Mouse (Mus musculus): ENCODE measurements around the gene Flvcr1. TPM values are rescaled to one million over a fixed set of nuclear protein-coding genes. Genes with fewer than 3 reads are reported as not detected.

Gene Flvcr1
- total and polyA plus RNA-seq, 2 experiments = 2.7 to 4.1 TPM

DNA sequence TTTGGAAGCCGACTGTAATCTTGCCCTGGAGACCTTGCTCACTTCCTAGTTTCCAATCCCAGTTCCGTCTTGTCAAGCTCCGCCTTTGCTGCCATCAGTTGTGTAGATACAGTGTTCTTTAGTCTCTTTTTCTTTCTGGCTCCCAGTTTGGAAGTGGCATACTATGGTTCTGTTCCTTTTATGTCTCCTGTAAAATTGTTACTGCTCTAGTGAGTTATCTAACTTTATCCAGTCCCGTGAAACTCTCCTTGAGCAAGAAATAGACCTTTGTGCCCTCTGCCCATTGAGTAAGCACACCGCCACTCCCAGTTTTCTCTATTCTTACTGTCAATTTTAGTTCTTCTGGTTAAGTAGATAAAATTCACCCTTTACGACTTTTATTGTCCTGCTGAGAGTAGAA, 45.7 kb upstream of the Flvcr1 start:
- H3K4me3 ChIP-seq (ENCODE audit: insufficient read depth, low read depth, low read length) = no peak overlapping the region
- no peaks in the 10 kb centered on the region for H3K36me3 ChIP-seq (ENCODE audit: control insufficient read depth, insufficient read depth, low read length)
- no peaks in the 10 kb centered on the region for H3K27me3 ChIP-seq (ENCODE audit: control insufficient read depth, insufficient read depth, low read length)
- H3K9ac ChIP-seq (ENCODE audit: low read depth, low read length) = no peak overlapping the region
- no peaks in the 10 kb centered on the region for H3K79me2 ChIP-seq (ENCODE audit: control insufficient read depth, insufficient read depth, low read length)
- TF ChIP-seq POLR2A (IDR thresholded peaks at IDR 0.05; ENCODE audit: extremely low read depth, insufficient read depth, low read length) (no peak), CTCF (IDR thresholded peaks at IDR 0.05; ENCODE audit: low read depth, low read length) (no peak)
- 39% methylated on average over 6 of the region's 6 CpGs for WGBS
- peaks cover 19% of the 10 kb centered on the region for H3K4me1 ChIP-seq (ENCODE audit: control insufficient read depth, insufficient read depth, low read length)
- H3K27ac ChIP-seq (replicated peaks; ENCODE audit: insufficient read depth, low read depth, low read length) = peak overlapping the region; percentile 54; the same call in 1 of the 2 replicates
- peak; percentile 74 for DNase-seq (ENCODE audit: extremely low read depth, low read depth, low spot score)

DNA sequence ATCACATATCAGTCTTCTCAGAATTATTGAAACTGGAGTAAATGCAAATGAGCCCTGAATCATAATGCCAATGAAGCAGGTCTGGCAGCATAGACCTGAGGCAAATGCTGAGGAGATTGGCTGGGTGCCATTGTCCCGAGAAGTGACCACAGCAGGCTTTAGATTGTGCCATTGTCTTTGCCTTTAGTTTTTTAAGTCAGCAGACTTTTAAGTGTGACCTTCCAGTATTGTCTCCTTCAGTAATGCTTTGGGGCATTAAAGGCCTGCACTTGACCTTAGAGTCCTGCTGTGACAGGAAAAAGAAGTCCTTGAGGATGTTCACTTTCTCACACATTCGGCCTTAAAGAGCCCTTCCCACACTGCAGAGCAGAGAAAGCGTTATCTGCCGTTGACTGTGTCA, 44.3 kb upstream of the Flvcr1 start:
- no peaks in the 10 kb centered on the region for H3K36me3 ChIP-seq (ENCODE audit: control insufficient read depth, insufficient read depth, low read length)
- H3K79me2 ChIP-seq (ENCODE audit: control insufficient read depth, insufficient read depth, low read length) = no peaks in the 10 kb centered on the region
- WGBS = 82% methylated on average over 4 of the region's 4 CpGs
- H3K4me1 ChIP-seq (ENCODE audit: control insufficient read depth, insufficient read depth, low read length) = peaks cover 19% of the 10 kb centered on the region
- no peak for DNase-seq (ENCODE audit: extremely low read depth, low read depth, low spot score)
- H3K27ac ChIP-seq (replicated peaks; ENCODE audit: insufficient read depth, low read depth, low read length) = peak overlapping the region; percentile 54
- TF ChIP-seq POLR2A (IDR thresholded peaks at IDR 0.05; ENCODE audit: extremely low read depth, insufficient read depth, low read length) = no peak
- no peak for TF ChIP-seq CTCF (IDR thresholded peaks at IDR 0.05; ENCODE audit: low read depth, low read length)
- no peaks in the 10 kb centered on the region for H3K27me3 ChIP-seq (ENCODE audit: control insufficient read depth, insufficient read depth, low read length)
- no peak overlapping the region for H3K4me3 ChIP-seq (ENCODE audit: insufficient read depth, low read depth, low read length)
- no peak overlapping the region for H3K9ac ChIP-seq (ENCODE audit: low read depth, low read length)

DNA sequence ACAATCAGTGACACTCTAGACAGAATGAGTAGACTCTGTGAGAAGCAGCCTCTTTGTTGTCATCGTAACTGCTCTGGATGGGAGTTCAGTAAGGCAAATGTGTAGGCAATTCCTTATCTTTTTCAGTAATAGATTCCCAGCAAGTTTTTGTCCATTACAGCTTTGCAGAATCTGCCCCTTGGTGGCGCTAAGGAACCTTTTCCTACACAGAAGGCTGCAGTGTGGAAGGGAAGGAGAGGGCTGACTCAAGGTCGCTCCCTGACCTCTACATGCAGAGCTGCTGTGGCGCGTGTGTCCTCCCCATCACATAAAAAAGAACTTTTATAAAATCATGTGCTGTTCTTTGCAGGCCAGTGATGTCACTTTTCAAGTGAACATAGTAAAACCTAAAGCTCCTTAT, 42.4 kb upstream of the Flvcr1 start:
- Histone ChIP-seq H3K27me3 (ENCODE audit: control insufficient read depth, insufficient read depth, low read length) (no peaks in the 10 kb centered on the region), H3K9ac (ENCODE audit: low read depth, low read length) (no peak overlapping the region), H3K79me2 (ENCODE audit: control insufficient read depth, insufficient read depth, low read length) (no peaks in the 10 kb centered on the region), H3K4me1 (ENCODE audit: control insufficient read depth, insufficient read depth, low read length) (peaks cover 19% of the 10 kb centered on the region), H3K27ac (replicated peaks; ENCODE audit: insufficient read depth, low read depth, low read length) (no peak overlapping the region), H3K4me3 (ENCODE audit: insufficient read depth, low read depth, low read length) (no peak overlapping the region), H3K36me3 (ENCODE audit: control insufficient read depth, insufficient read depth, low read length) (no peaks in the 10 kb centered on the region)
- TF ChIP-seq CTCF (IDR thresholded peaks at IDR 0.05; ENCODE audit: low read depth, low read length) (peak; percentile 29; the same call in 1 of the 2 replicates), POLR2A (IDR thresholded peaks at IDR 0.05; ENCODE audit: extremely low read depth, insufficient read depth, low read length) (no peak)
- WGBS = 74% methylated on average over 5 of the region's 5 CpGs
- DNase-seq (ENCODE audit: extremely low read depth, low read depth, low spot score) = no peak

DNA sequence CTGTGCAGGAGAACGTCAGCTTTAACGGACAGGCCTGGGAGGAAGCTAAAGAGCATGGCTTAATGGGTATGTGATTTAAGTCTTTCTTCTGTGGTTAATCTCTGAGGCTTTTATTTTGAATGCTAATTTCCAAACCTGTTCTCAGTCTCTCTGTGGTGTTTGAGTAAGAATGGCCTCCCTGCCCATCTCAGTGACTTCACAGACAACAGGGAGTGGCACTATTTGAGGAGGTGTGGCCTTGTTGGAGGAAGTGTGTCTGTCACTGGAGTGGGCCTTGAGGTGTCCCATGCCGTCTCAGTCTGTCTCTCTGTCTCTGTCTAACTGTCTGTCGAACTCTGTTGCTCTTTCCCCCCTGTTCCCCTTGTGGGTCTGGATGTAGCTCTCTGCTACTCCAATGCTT, 39.2 kb upstream of the Flvcr1 start:
- no peaks in the 10 kb centered on the region; the same call in 1 of the 2 replicates for H3K79me2 ChIP-seq (ENCODE audit: control insufficient read depth, insufficient read depth, low read length)
- no peak overlapping the region for H3K9ac ChIP-seq (ENCODE audit: low read depth, low read length)
- 86% methylated on average over 4 of the region's 4 CpGs for WGBS
- no peak for TF ChIP-seq POLR2A (IDR thresholded peaks at IDR 0.05; ENCODE audit: extremely low read depth, insufficient read depth, low read length)
- TF ChIP-seq CTCF (IDR thresholded peaks at IDR 0.05; ENCODE audit: low read depth, low read length) = no peak
- no peaks in the 10 kb centered on the region for H3K27me3 ChIP-seq (ENCODE audit: control insufficient read depth, insufficient read depth, low read length)
- no peaks in the 10 kb centered on the region for H3K36me3 ChIP-seq (ENCODE audit: control insufficient read depth, insufficient read depth, low read length)
- 0 out of 2 replicates have a peak, but pooled peaks cover 1% of the 10 kb centered on the region for H3K4me1 ChIP-seq (ENCODE audit: control insufficient read depth, insufficient read depth, low read length)
- DNase-seq (ENCODE audit: extremely low read depth, low read depth, low spot score) = no peak
- H3K27ac ChIP-seq (replicated peaks; ENCODE audit: insufficient read depth, low read depth, low read length) = no peak overlapping the region
- H3K4me3 ChIP-seq (ENCODE audit: insufficient read depth, low read depth, low read length) = no peak overlapping the region

DNA sequence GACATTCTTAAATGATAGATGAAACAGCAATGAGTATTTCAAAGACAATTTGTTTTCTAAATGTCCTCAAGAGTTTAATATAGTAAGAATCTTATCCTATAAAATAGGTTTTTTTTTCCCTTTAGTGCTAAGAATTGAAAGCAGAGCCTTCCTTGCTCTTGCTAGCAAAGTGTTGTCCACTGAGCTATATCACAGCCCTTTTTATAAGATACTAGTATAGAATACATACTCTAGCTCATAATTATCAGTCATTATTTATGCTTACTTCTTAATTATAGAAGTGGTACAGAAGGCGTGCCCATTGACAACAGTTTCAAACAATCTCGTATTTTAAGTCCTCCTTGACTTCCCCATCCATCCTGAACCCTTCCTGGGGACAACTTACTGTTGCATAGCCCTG, 38.6 kb upstream of the Flvcr1 start:
- DNase-seq (ENCODE audit: extremely low read depth, low read depth, low spot score) = no peak
- no peaks in the 10 kb centered on the region for H3K4me1 ChIP-seq (ENCODE audit: control insufficient read depth, insufficient read depth, low read length)
- TF ChIP-seq CTCF (IDR thresholded peaks at IDR 0.05; ENCODE audit: low read depth, low read length) = no peak
- no peaks in the 10 kb centered on the region; the same call in 1 of the 2 replicates for H3K79me2 ChIP-seq (ENCODE audit: control insufficient read depth, insufficient read depth, low read length)
- WGBS = 88% methylated on average over 2 of the region's 2 CpGs
- H3K4me3 ChIP-seq (ENCODE audit: insufficient read depth, low read depth, low read length) = no peak overlapping the region
- no peaks in the 10 kb centered on the region for H3K27me3 ChIP-seq (ENCODE audit: control insufficient read depth, insufficient read depth, low read length)
- H3K9ac ChIP-seq (ENCODE audit: low read depth, low read length) = no peak overlapping the region
- no peaks in the 10 kb centered on the region for H3K36me3 ChIP-seq (ENCODE audit: control insufficient read depth, insufficient read depth, low read length)
- no peak overlapping the region for H3K27ac ChIP-seq (replicated peaks; ENCODE audit: insufficient read depth, low read depth, low read length)

DNA sequence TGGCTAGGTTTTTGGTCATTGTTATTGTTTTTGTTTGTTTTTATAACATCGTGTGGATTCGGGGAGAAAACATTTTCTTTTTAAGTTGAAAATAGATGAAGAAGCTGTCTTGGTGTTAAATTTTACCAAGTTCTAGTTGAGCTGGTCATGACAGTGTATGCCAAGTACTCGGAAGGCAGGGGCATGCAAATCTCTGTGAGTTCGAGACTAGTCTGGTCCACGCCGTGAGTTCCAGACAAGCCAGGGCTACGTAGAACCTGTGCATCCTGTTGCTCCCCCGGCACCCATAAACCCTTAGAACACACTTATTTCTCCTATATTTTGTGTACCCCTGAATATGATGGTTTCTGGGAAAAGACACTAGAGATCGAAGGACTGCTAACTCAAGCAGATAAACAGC, 37.7 kb upstream of the Flvcr1 start:
- no peaks in the 10 kb centered on the region for H3K36me3 ChIP-seq (ENCODE audit: control insufficient read depth, insufficient read depth, low read length)
- no peaks in the 10 kb centered on the region for H3K4me1 ChIP-seq (ENCODE audit: control insufficient read depth, insufficient read depth, low read length)
- DNase-seq (ENCODE audit: extremely low read depth, low read depth, low spot score) = no peak
- no peaks in the 10 kb centered on the region; the same call in 1 of the 2 replicates for H3K79me2 ChIP-seq (ENCODE audit: control insufficient read depth, insufficient read depth, low read length)
- 50% methylated on average over 9 of the region's 9 CpGs for WGBS
- H3K27ac ChIP-seq (replicated peaks; ENCODE audit: insufficient read depth, low read depth, low read length) = no peak overlapping the region
- no peak overlapping the region for H3K4me3 ChIP-seq (ENCODE audit: insufficient read depth, low read depth, low read length)
- no peaks in the 10 kb centered on the region for H3K27me3 ChIP-seq (ENCODE audit: control insufficient read depth, insufficient read depth, low read length)
- TF ChIP-seq CTCF (IDR thresholded peaks at IDR 0.05; ENCODE audit: low read depth, low read length) = no peak
- TF ChIP-seq POLR2A (IDR thresholded peaks at IDR 0.05; ENCODE audit: extremely low read depth, insufficient read depth, low read length) = no peak
- no peak overlapping the region for H3K9ac ChIP-seq (ENCODE audit: low read depth, low read length)

All from liver, adult 2 months (tissue).